Mouse (Mus musculus) brain, embryonic 14.5 days (tissue): ENCODE measurements around the gene Cnot1.

Experiments
- CTCF ChIP-seq: fragments of 200-500 bp; IDR thresholded peaks from 2 replicates; pipeline ENCODE4 v1.5.1; 2012; ENCODE audit warnings: inconsistent platforms, mild to moderate bottlenecking, moderate library complexity, borderline replicate concordance; ENCODE audit not compliant: insufficient read depth, insufficient read length; ENCODE audit errors: extremely low read depth
- POLR2A ChIP-seq: fragments of 200-500 bp; IDR thresholded peaks from 2 replicates; pipeline ENCODE4 v1.6.1; 2012; ENCODE audit warnings: mild to moderate bottlenecking, inconsistent platforms, borderline replicate concordance; ENCODE audit not compliant: poor library complexity, insufficient read depth, insufficient read length, severe bottlenecking; ENCODE audit errors: extremely low read depth

- TF ChIP-seq CTCF (no peak), POLR2A (no peak)
These were observed 32.0 kb upstream of the Cnot1 start for GRCm38 (mm10) chr8:95839289-95839688.
